Mouse (Mus musculus) forebrain, embryonic 11.5 days (tissue): ENCODE measurements around the gene Mrpl23. TPM values are rescaled to one million over a fixed set of nuclear protein-coding genes. Genes with fewer than 3 reads are reported as not detected.

Experiments
- ATAC-seq: fragments of 200-750 bp; cut with Nextera tagmentation; replicated peaks from 2 replicates; pipeline ENCODE4 v1.8.0; 2017; ENCODE audit warnings: moderate TSS enrichment; ENCODE audit not compliant: low FRiP score
- DNase-seq: peaks from one replicate; pipeline ENCODE4 v3.0.0-alpha.2; 2017; ENCODE audit warnings: low spot score
- H3K27ac ChIP-seq: fragments of 300-500 bp; sonication (generic); 2 replicates; pipeline ENCODE4 v1.5.1; 2014; ENCODE audit warnings: low read depth, low read length
- H3K27me3 ChIP-seq: fragments of 300-500 bp; sonication (generic); 2 replicates; pipeline ENCODE4 v1.6.1; 2014; ENCODE audit warnings: mild to moderate bottlenecking, low read length, mixed read lengths; ENCODE audit not compliant: control insufficient read depth, insufficient read depth
- H3K36me3 ChIP-seq: fragments of 300-500 bp; sonication (generic); 2 replicates; pipeline ENCODE4 v1.6.1; 2014; ENCODE audit warnings: mild to moderate bottlenecking, low read length, moderate library complexity, mixed read lengths; ENCODE audit not compliant: control insufficient read depth, insufficient read depth
- H3K4me1 ChIP-seq: fragments of 300-500 bp; sonication (generic); replicated peaks from 2 replicates; pipeline ENCODE4 v1.6.1; 2014; ENCODE audit warnings: low read length, mixed read lengths; ENCODE audit not compliant: control insufficient read depth, insufficient read depth
- H3K4me2 ChIP-seq: fragments of 300-500 bp; sonication (generic); 2 replicates; pipeline ENCODE4 v1.6.1; 2014; ENCODE audit warnings: low read depth, mild to moderate bottlenecking, low read length, moderate library complexity, mixed read lengths; ENCODE audit not compliant: severe bottlenecking
- H3K4me3 ChIP-seq: fragments of 300-500 bp; sonication (generic); 2 replicates; pipeline ENCODE4 v1.5.1; 2014; ENCODE audit warnings: low read depth, low read length
- H3K9ac ChIP-seq: fragments of 300-500 bp; sonication (generic); 2 replicates; pipeline ENCODE4 v1.6.1; 2014; ENCODE audit warnings: low read length
- H3K9me3 ChIP-seq: fragments of 300-500 bp; sonication (generic); 2 replicates; pipeline ENCODE4 v1.6.1; 2016; ENCODE audit warnings: low read length, mixed read lengths; ENCODE audit not compliant: control insufficient read depth
- WGBS: fragments of 180-500 bp; shearing (Covaris S2); extraction: QIAGEN DNeasy Blood & Tissue Kit; methylation state at CpG from one replicate; pipeline ENCODE4 v1.1.7; 2014; 5-methylcytosine and 5-hydroxymethylcytosine counted together
- polyA plus RNA-seq: library from polyadenylated mRNA; unstranded; fragments of >200 nt; fragmentation: Nextera tagmentation; extraction: Ambion mirVana; gene quantifications from 2 replicates; pipeline ENCODE4 v1.2.1, GENCODE M21; 2014

Gene Mrpl23
- polyA plus RNA-seq, 1 experiment from 2014 or later, result 18.7 TPM

GRCm38 (mm10) chr7:142497775-142498174, 34.7 kb upstream of the Mrpl23 start:
- no peak overlapping the region for H3K9ac ChIP-seq
- no peaks in the 10 kb centered on the region for H3K9me3 ChIP-seq
- no peak overlapping the region for H3K4me3 ChIP-seq
- ATAC-seq, result no peak
- no peak overlapping the region for H3K27ac ChIP-seq
- H3K4me2 ChIP-seq, result no peak overlapping the region
- WGBS, result 89% methylated on average over 2 of the region's 2 CpGs
- H3K4me1 ChIP-seq, result no peaks in the 10 kb centered on the region
- no peaks in the 10 kb centered on the region for H3K36me3 ChIP-seq
- H3K27me3 ChIP-seq, result no peaks in the 10 kb centered on the region
- no peak for DNase-seq

- Histone ChIP-seq H3K27ac (no peak within 1 kb of the TSS), H3K9me3 (no peaks in the 10 kb centered on the region), H3K9ac (no peak within 1 kb of the TSS), H3K4me2 (no peak within 1 kb of the TSS), H3K27me3 (no peaks in the 10 kb centered on the region), H3K36me3 (no peaks in the 10 kb centered on the region), H3K4me3 (no peak within 1 kb of the TSS), H3K4me1 (no peaks in the 10 kb centered on the region)
- DNase-seq (no peak), ATAC-seq (no peak)
- WGBS, result 70% methylated on average over 2 of the region's 2 CpGs
These were observed 33.9 kb upstream of the Mrpl23 start, which contains the start of gene Tnnt3 for GRCm38 (mm10) chr7:142498575-142498974. Tnnt3 (plus strand) TSS chr7:142498836.

- Histone ChIP-seq H3K4me1 (no peaks in the 10 kb centered on the region), H3K27me3 (no peaks in the 10 kb centered on the region), H3K27ac (no peak overlapping the region), H3K9me3 (no peaks in the 10 kb centered on the region), H3K9ac (no peak overlapping the region), H3K36me3 (no peaks in the 10 kb centered on the region), H3K4me3 (no peak overlapping the region), H3K4me2 (no peak overlapping the region)
- ATAC-seq, result no peak
- DNase-seq, result no peak
- 74% methylated on average over 5 of the region's 5 CpGs for WGBS
These were observed 33.3 kb upstream of the Mrpl23 start for GRCm38 (mm10) chr7:142499010-142499721.

- H3K4me3 ChIP-seq, result no peak overlapping the region
- H3K9ac ChIP-seq, result no peak overlapping the region
- ATAC-seq (no peak), DNase-seq (no peak)
- no peaks in the 10 kb centered on the region for H3K27me3 ChIP-seq
- no peak overlapping the region for H3K27ac ChIP-seq
- 81% methylated on average over 1 of the region's 1 CpGs for WGBS
- no peak overlapping the region for H3K4me2 ChIP-seq
- H3K9me3 ChIP-seq, result no peaks in the 10 kb centered on the region
- no peaks in the 10 kb centered on the region for H3K4me1 ChIP-seq
- no peaks in the 10 kb centered on the region for H3K36me3 ChIP-seq
These were observed 32.5 kb upstream of the Mrpl23 start for GRCm38 (mm10) chr7:142500032-142500431.

- H3K4me2 ChIP-seq, result no peak overlapping the region
- WGBS, result 91% methylated on average over 4 of the region's 4 CpGs
- H3K27ac ChIP-seq, result no peak overlapping the region
- H3K36me3 ChIP-seq, result no peaks in the 10 kb centered on the region
- H3K4me1 ChIP-seq, result peaks cover 9% of the 10 kb centered on the region
- H3K27me3 ChIP-seq, result no peaks in the 10 kb centered on the region
- no peaks in the 10 kb centered on the region for H3K9me3 ChIP-seq
- H3K9ac ChIP-seq, result no peak overlapping the region
- no peak for DNase-seq
- no peak for ATAC-seq
- no peak overlapping the region for H3K4me3 ChIP-seq
These were observed 29.3 kb upstream of the Mrpl23 start for GRCm38 (mm10) chr7:142503206-142503605.

- no peak overlapping the region for H3K9ac ChIP-seq
- peaks cover 12% of the 10 kb centered on the region for H3K4me1 ChIP-seq
- H3K36me3 ChIP-seq, result no peaks in the 10 kb centered on the region
These were observed 26.5 kb upstream of the Mrpl23 start for GRCm38 (mm10) chr7:142505942-142506341.

GRCm38 (mm10) chr7:142506501-142506900, 26.0 kb upstream of the Mrpl23 start:
- H3K4me1 ChIP-seq, result peaks cover 12% of the 10 kb centered on the region
- ATAC-seq (peak; percentile 63; the same call in 1 of the 2 replicates), DNase-seq (no peak)
- H3K9ac ChIP-seq, result peak overlapping the region; percentile 3; the same call in 1 of the 2 replicates
- no peaks in the 10 kb centered on the region for H3K27me3 ChIP-seq
- no peak overlapping the region for H3K4me2 ChIP-seq
- H3K27ac ChIP-seq, result no peak overlapping the region
- no peaks in the 10 kb centered on the region for H3K9me3 ChIP-seq
- H3K36me3 ChIP-seq, result no peaks in the 10 kb centered on the region
- H3K4me3 ChIP-seq, result no peak overlapping the region
- 34% methylated on average over 4 of the region's 4 CpGs for WGBS

More at GRCm38 (mm10) chr7:142505942-142506341, 26.5 kb upstream of the Mrpl23 start:
- DNase-seq, result peak; percentile 63
- 0 out of 2 replicates have a peak, but pooled peaks have one; percentile 46 for ATAC-seq
- no peaks in the 10 kb centered on the region for H3K27me3 ChIP-seq
- no peak overlapping the region for H3K27ac ChIP-seq
- no peaks in the 10 kb centered on the region for H3K9me3 ChIP-seq
- H3K4me3 ChIP-seq, result no peak overlapping the region
- no peak overlapping the region for H3K4me2 ChIP-seq
- WGBS, result 27% methylated on average over 2 of the region's 2 CpGs

- WGBS, result 95% methylated on average over 9 of the region's 9 CpGs
- Histone ChIP-seq H3K27ac (no peak overlapping the region), H3K4me2 (no peak overlapping the region), H3K9me3 (no peaks in the 10 kb centered on the region), H3K27me3 (no peaks in the 10 kb centered on the region), H3K4me3 (no peak overlapping the region), H3K4me1 (peaks cover 12% of the 10 kb centered on the region), H3K36me3 (no peaks in the 10 kb centered on the region), H3K9ac (no peak overlapping the region)
- no peak for DNase-seq
- no peak for ATAC-seq
These were observed 25.0 kb upstream of the Mrpl23 start for GRCm38 (mm10) chr7:142507453-142507852.

- Histone ChIP-seq H3K4me1 (peaks cover 12% of the 10 kb centered on the region), H3K9ac (no peak overlapping the region)
These were observed 23.0 kb upstream of the Mrpl23 start for GRCm38 (mm10) chr7:142509518-142509917.

More at GRCm38 (mm10) chr7:142509518-142509917, 23.0 kb upstream of the Mrpl23 start:
- Histone ChIP-seq H3K9me3 (no peaks in the 10 kb centered on the region), H3K4me3 (no peak overlapping the region), H3K27ac (peak overlapping the region; percentile 57; the same call in 1 of the 2 replicates), H3K4me2 (no peak overlapping the region), H3K36me3 (no peaks in the 10 kb centered on the region), H3K27me3 (no peaks in the 10 kb centered on the region)
- 51% methylated on average over 14 of the region's 14 CpGs for WGBS
- no peak for DNase-seq
- ATAC-seq, result no peak
